Mouse (Mus musculus): ENCODE measurements around the gene Klrg2. TPM values are rescaled to one million over a fixed set of nuclear protein-coding genes. Genes with fewer than 3 reads are reported as not detected.
A peak's percentile ranks its signal among the peaks of the same experiment; 100 is the strongest.
"Not testable (repeated sequence)": the region's sequence is repeated elsewhere in the genome, so short reads cannot be mapped to it uniquely, and the experiment has no call there.

Gene Klrg2
- polyA plus RNA-seq (2015; fragmentation: Nextera tagmentation; extraction: Ambion mirVana): 0.14 TPM in 1 of 2 replicates, not detected in the other

GRCm38 (mm10) chr6:38636852-38637618 lies at the start of gene Klrg2:
Gene Klrg2 (minus strand): TSS chr6:38637242.
- Histone ChIP-seq H3K9ac (replicated peaks; ENCODE audit: low read depth, low read length) (peak within 1 kb of the TSS; percentile 48), H3K27me3 (replicated peaks; ENCODE audit: control insufficient read depth, insufficient read depth, low read length) (peaks cover 28% of the 10 kb centered on the region), H3K4me2 (ENCODE audit: low read length) (peak within 1 kb of the TSS; percentile 96), H3K27ac (ENCODE audit: low read length) (no peak within 1 kb of the TSS), H3K9me3 (ENCODE audit: control insufficient read depth, low read length) (no peaks in the 10 kb centered on the region), H3K4me3 (replicated peaks; ENCODE audit: low read length) (peak within 1 kb of the TSS; percentile 55), H3K36me3 (ENCODE audit: control insufficient read depth, insufficient read depth) (no peaks in the 10 kb centered on the region), H3K4me1 (replicated peaks; ENCODE audit: control insufficient read depth, insufficient read depth, low read length) (peaks cover 21% of the 10 kb centered on the region)
- peak; percentile 70 for ATAC-seq
- WGBS: 2% methylated on average over 57 of the region's 60 CpGs

- Histone ChIP-seq H3K9me3 (ENCODE audit: control insufficient read depth, low read length) (no peaks in the 10 kb centered on the region), H3K4me2 (ENCODE audit: low read length) (no peak overlapping the region), H3K9ac (replicated peaks; ENCODE audit: low read depth, low read length) (no peak overlapping the region), H3K27ac (ENCODE audit: low read length) (no peak overlapping the region), H3K36me3 (ENCODE audit: control insufficient read depth, insufficient read depth) (no peaks in the 10 kb centered on the region), H3K4me3 (replicated peaks; ENCODE audit: low read length) (no peak overlapping the region), H3K4me1 (replicated peaks; ENCODE audit: control insufficient read depth, insufficient read depth, low read length) (no peaks in the 10 kb centered on the region), H3K27me3 (replicated peaks; ENCODE audit: control insufficient read depth, insufficient read depth, low read length) (no peaks in the 10 kb centered on the region)
- WGBS: 70% methylated on average over 2 of the region's 2 CpGs
- 0 out of 2 replicates have a peak, but pooled peaks have one; percentile 8 for ATAC-seq
Observed at GRCm38 (mm10) chr6:38682532-38682931, 45.5 kb upstream of the Klrg2 start.

GRCm38 (mm10) chr6:38677629-38678028 lies 40.6 kb upstream of the Klrg2 start:
- Histone ChIP-seq H3K4me2 (ENCODE audit: low read length) (no peak overlapping the region), H3K9ac (replicated peaks; ENCODE audit: low read depth, low read length) (no peak overlapping the region), H3K36me3 (ENCODE audit: control insufficient read depth, insufficient read depth) (no peaks in the 10 kb centered on the region), H3K27me3 (replicated peaks; ENCODE audit: control insufficient read depth, insufficient read depth, low read length) (no peaks in the 10 kb centered on the region), H3K27ac (ENCODE audit: low read length) (no peak overlapping the region), H3K9me3 (ENCODE audit: control insufficient read depth, low read length) (no peaks in the 10 kb centered on the region), H3K4me1 (replicated peaks; ENCODE audit: control insufficient read depth, insufficient read depth, low read length) (no peaks in the 10 kb centered on the region), H3K4me3 (replicated peaks; ENCODE audit: low read length) (no peak overlapping the region)
- no peak for ATAC-seq
- 77% methylated on average over 9 of the region's 9 CpGs for WGBS

GRCm38 (mm10) chr6:38676723-38677122 lies 39.7 kb upstream of the Klrg2 start:
- Histone ChIP-seq H3K27me3 (replicated peaks; ENCODE audit: control insufficient read depth, insufficient read depth, low read length) (no peaks in the 10 kb centered on the region), H3K36me3 (ENCODE audit: control insufficient read depth, insufficient read depth) (no peaks in the 10 kb centered on the region), H3K4me3 (replicated peaks; ENCODE audit: low read length) (no peak overlapping the region), H3K9ac (replicated peaks; ENCODE audit: low read depth, low read length) (no peak overlapping the region), H3K9me3 (ENCODE audit: control insufficient read depth, low read length) (no peaks in the 10 kb centered on the region), H3K4me1 (replicated peaks; ENCODE audit: control insufficient read depth, insufficient read depth, low read length) (no peaks in the 10 kb centered on the region), H3K27ac (ENCODE audit: low read length) (no peak overlapping the region), H3K4me2 (ENCODE audit: low read length) (no peak overlapping the region)
- ATAC-seq: no peak
- 81% methylated on average over 14 of the region's 14 CpGs for WGBS

GRCm38 (mm10) chr6:38676217-38676616 lies 39.2 kb upstream of the Klrg2 start:
- H3K4me3 ChIP-seq (replicated peaks; ENCODE audit: low read length): no peak overlapping the region
- no peaks in the 10 kb centered on the region for H3K4me1 ChIP-seq (replicated peaks; ENCODE audit: control insufficient read depth, insufficient read depth, low read length)
- no peak overlapping the region for H3K27ac ChIP-seq (ENCODE audit: low read length)
- H3K4me2 ChIP-seq (ENCODE audit: low read length): no peak overlapping the region
- no peak overlapping the region for H3K9ac ChIP-seq (replicated peaks; ENCODE audit: low read depth, low read length)
- no peaks in the 10 kb centered on the region for H3K36me3 ChIP-seq (ENCODE audit: control insufficient read depth, insufficient read depth)
- no peak for ATAC-seq
- H3K27me3 ChIP-seq (replicated peaks; ENCODE audit: control insufficient read depth, insufficient read depth, low read length): no peaks in the 10 kb centered on the region
- 87% methylated on average over 6 of the region's 6 CpGs for WGBS
- no peaks in the 10 kb centered on the region for H3K9me3 ChIP-seq (ENCODE audit: control insufficient read depth, low read length)

DNA sequence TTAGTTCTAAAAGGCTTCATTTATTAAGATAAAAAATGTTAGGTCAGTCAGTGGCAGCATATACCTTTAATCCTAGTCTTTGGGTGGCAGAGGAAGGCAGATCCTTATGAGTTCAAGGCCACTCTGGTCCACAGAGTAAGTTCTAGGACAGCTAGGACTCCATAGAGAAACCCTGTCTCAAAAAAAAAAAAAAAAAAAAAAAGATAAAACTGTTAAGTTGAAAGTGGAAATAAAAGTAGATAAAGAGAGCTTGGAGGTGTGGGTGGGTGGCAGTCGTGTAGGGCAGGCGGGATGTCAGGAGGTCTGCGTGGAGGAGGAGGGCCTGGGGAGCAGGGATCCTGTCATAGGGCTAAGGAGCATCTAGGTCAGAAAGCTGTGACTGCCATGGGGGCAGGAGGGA lies 35.0 kb upstream of the Klrg2 start:
- Histone ChIP-seq H3K9me3 (ENCODE audit: control insufficient read depth, low read length) (no peaks in the 10 kb centered on the region), H3K36me3 (ENCODE audit: control insufficient read depth, insufficient read depth) (no peaks in the 10 kb centered on the region), H3K27me3 (replicated peaks; ENCODE audit: control insufficient read depth, insufficient read depth, low read length) (no peaks in the 10 kb centered on the region), H3K4me3 (replicated peaks; ENCODE audit: low read length) (no peak overlapping the region), H3K4me1 (replicated peaks; ENCODE audit: control insufficient read depth, insufficient read depth, low read length) (no peaks in the 10 kb centered on the region), H3K4me2 (ENCODE audit: low read length) (no peak overlapping the region), H3K27ac (ENCODE audit: low read length) (no peak overlapping the region), H3K9ac (replicated peaks; ENCODE audit: low read depth, low read length) (no peak overlapping the region)
- 90% methylated on average over 3 of the region's 3 CpGs for WGBS
- no peak for ATAC-seq

- 82% methylated on average over 7 of the region's 7 CpGs for WGBS
Observed at GRCm38 (mm10) chr6:38671270-38671669, 34.2 kb upstream of the Klrg2 start.

DNA sequence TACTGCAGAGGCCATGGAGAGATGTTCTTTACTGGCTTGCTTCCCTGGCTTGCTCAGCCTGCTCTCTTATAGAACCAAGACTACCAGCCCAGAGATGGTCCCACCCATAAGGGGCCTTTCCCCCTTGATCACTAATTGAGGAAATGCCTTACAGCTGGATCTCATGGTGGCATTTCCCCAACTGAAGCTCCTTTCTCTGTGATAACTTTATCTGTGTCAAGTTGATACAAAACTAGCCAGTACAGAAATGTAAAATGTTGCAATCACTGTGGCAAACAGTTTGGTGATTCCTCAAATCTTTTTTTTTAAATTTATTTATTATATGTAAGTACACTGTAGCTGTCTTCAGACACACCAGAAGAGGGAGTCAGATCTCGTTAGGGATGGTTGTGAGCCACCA lies 33.4 kb upstream of the Klrg2 start:
- H3K36me3 ChIP-seq (ENCODE audit: control insufficient read depth, insufficient read depth); H3K4me3 ChIP-seq (replicated peaks; ENCODE audit: low read length); H3K9ac ChIP-seq (replicated peaks; ENCODE audit: low read depth, low read length); H3K27ac ChIP-seq (ENCODE audit: low read length); H3K4me2 ChIP-seq (ENCODE audit: low read length); ATAC-seq; H3K9me3 ChIP-seq (ENCODE audit: control insufficient read depth, low read length); H3K4me1 ChIP-seq (replicated peaks; ENCODE audit: control insufficient read depth, insufficient read depth, low read length); H3K27me3 ChIP-seq (replicated peaks; ENCODE audit: control insufficient read depth, insufficient read depth, low read length): not testable (repeated sequence)
- WGBS: 58% methylated on average over 1 of the region's 1 CpGs

More at GRCm38 (mm10) chr6:38671270-38671669, 34.2 kb upstream of the Klrg2 start:
- no peaks in the 10 kb centered on the region for H3K27me3 ChIP-seq (replicated peaks; ENCODE audit: control insufficient read depth, insufficient read depth, low read length)
- H3K36me3 ChIP-seq (ENCODE audit: control insufficient read depth, insufficient read depth): no peaks in the 10 kb centered on the region
- no peaks in the 10 kb centered on the region for H3K9me3 ChIP-seq (ENCODE audit: control insufficient read depth, low read length)
- H3K27ac ChIP-seq (ENCODE audit: low read length): no peak overlapping the region
- no peak overlapping the region for H3K9ac ChIP-seq (replicated peaks; ENCODE audit: low read depth, low read length)
- no peaks in the 10 kb centered on the region for H3K4me1 ChIP-seq (replicated peaks; ENCODE audit: control insufficient read depth, insufficient read depth, low read length)
- H3K4me2 ChIP-seq (ENCODE audit: low read length): no peak overlapping the region
- H3K4me3 ChIP-seq (replicated peaks; ENCODE audit: low read length): no peak overlapping the region
- no peak for ATAC-seq

- Histone ChIP-seq H3K4me3 (replicated peaks; ENCODE audit: low read length) (no peak overlapping the region), H3K4me1 (replicated peaks; ENCODE audit: control insufficient read depth, insufficient read depth, low read length) (no peaks in the 10 kb centered on the region), H3K27me3 (replicated peaks; ENCODE audit: control insufficient read depth, insufficient read depth, low read length) (no peaks in the 10 kb centered on the region; the same call in 1 of the 2 replicates), H3K27ac (ENCODE audit: low read length) (no peak overlapping the region), H3K9ac (replicated peaks; ENCODE audit: low read depth, low read length) (no peak overlapping the region), H3K36me3 (ENCODE audit: control insufficient read depth, insufficient read depth) (no peaks in the 10 kb centered on the region), H3K4me2 (ENCODE audit: low read length) (no peak overlapping the region), H3K9me3 (ENCODE audit: control insufficient read depth, low read length) (no peaks in the 10 kb centered on the region)
- WGBS: 65% methylated on average over 6 of the region's 6 CpGs
- ATAC-seq: no peak
Observed at GRCm38 (mm10) chr6:38669580-38669979, 32.5 kb upstream of the Klrg2 start.
